Mouse (Mus musculus) cerebellum, adult 11 months (tissue): ENCODE measurements around the gene Barx1.

Experiments used
- DNase-seq: peaks from one replicate; pipeline ENCODE4 v3.0.0; 2022

Gene Barx1

GRCm38 (mm10) chr13:48660741-48661140 lies 2.1 kb upstream of the Barx1 start:
- no peak for DNase-seq

- DNase-seq, result no peak
These were observed 1.2 kb upstream of the Barx1 start for GRCm38 (mm10) chr13:48661561-48661960.

GRCm38 (mm10) chr13:48663211-48663987 lies 601 bp downstream of the Barx1 start:
- no peak for DNase-seq

- no peak for DNase-seq
These were observed 1.2 kb downstream of the Barx1 start for GRCm38 (mm10) chr13:48663988-48664339.

- DNase-seq, result no peak
These were observed 2.3 kb downstream of the Barx1 start for GRCm38 (mm10) chr13:48664916-48665655.

- no peak for DNase-seq
These were observed 3.1 kb downstream of the Barx1 start for GRCm38 (mm10) chr13:48665656-48666597.

GRCm38 (mm10) chr13:48667461-48667860 lies 4.7 kb downstream of the Barx1 start:
- DNase-seq, result no peak

GRCm38 (mm10) chr13:48668091-48668975 lies 5.5 kb downstream of the Barx1 start:
- no peak for DNase-seq

GRCm38 (mm10) chr13:48668976-48669534 lies 6.3 kb downstream of the Barx1 start:
- no peak for DNase-seq

GRCm38 (mm10) chr13:48672312-48672840 lies 9.6 kb downstream of the Barx1 start:
- DNase-seq, result no peak

GRCm38 (mm10) chr13:48674609-48675008 lies 11.8 kb downstream of the Barx1 start:
- no peak for DNase-seq

GRCm38 (mm10) chr13:48679351-48679750 lies 16.6 kb downstream of the Barx1 start:
- DNase-seq, result no peak

GRCm38 (mm10) chr13:48686666-48687065 lies 23.9 kb downstream of the Barx1 start:
- no peak for DNase-seq

- no peak for DNase-seq
These were observed 29.2 kb downstream of the Barx1 start for GRCm38 (mm10) chr13:48691991-48692390.

- no peak for DNase-seq
These were observed 31.6 kb downstream of the Barx1 start for GRCm38 (mm10) chr13:48694090-48695064.

- DNase-seq, result no peak
These were observed 43.7 kb downstream of the Barx1 start for GRCm38 (mm10) chr13:48706385-48706951.

GRCm38 (mm10) chr13:48712675-48713074 lies 49.9 kb downstream of the Barx1 start:
- DNase-seq, result no peak

- DNase-seq, result no peak
These were observed 53.3 kb downstream of the Barx1 start for GRCm38 (mm10) chr13:48716075-48716474.
